Comparison of ENCODE assay signal across 26 mouse cellular contexts in genomic region chr2:25859891-25860290, GRCm38 (mm10). TPM values are rescaled to one million over a fixed set of nuclear protein-coding genes. Genes with fewer than 3 reads are reported as not detected.
DNase-seq lines count a peak whose midpoint lies in the region; ATAC-seq lines count a peak whose summit lies in the region.
"Had no signal": no experiment of that assay in that cellular context is flagged by ENCODE, and none has a peak within 500 bp of the region (broad histone marks: within the 10 kb centered on the region; RNA-seq: fewer than 3 reads in every experiment).

No protein-coding gene starts in this region.

- 87% methylated on average over 3 of the region's 3 CpGs for WGBS in kidney, embryonic 16.5 days

- no peaks in the 10 kb centered on the region for H3K9me3 ChIP-seq in kidney, embryonic 16.5 days (ENCODE audit: low read length)
- H3K9me3 ChIP-seq: embryonic facial prominence, embryonic 10.5 days; embryonic facial prominence, embryonic 12.5 days; forebrain, embryonic 13.5 days; forebrain, embryonic 15.5 days; G1E had no signal

- H3K27me3 ChIP-seq in kidney, embryonic 16.5 days (ENCODE audit: insufficient read depth, low read length) = peaks cover 19% of the 10 kb centered on the region
- H3K27me3 ChIP-seq: forebrain, embryonic 15.5 days had no signal

- peaks cover 14% of the 10 kb centered on the region for H3K4me1 ChIP-seq in kidney, embryonic 16.5 days (ENCODE audit: insufficient read depth, low read length)

- H3K36me3 ChIP-seq in kidney, embryonic 16.5 days (ENCODE audit: insufficient read depth, low read length) = no peaks in the 10 kb centered on the region
- H3K36me3 ChIP-seq: embryonic facial prominence, embryonic 10.5 days; embryonic facial prominence, embryonic 12.5 days; forebrain, embryonic 15.5 days; G1E had no signal

- no peak overlapping the region for H3K9ac ChIP-seq in kidney, embryonic 16.5 days (replicated peaks; ENCODE audit: low read length)
- H3K9ac ChIP-seq: embryonic facial prominence, embryonic 12.5 days; forebrain, embryonic 13.5 days; forebrain, embryonic 15.5 days had no signal

- peak; percentile 58 for DNase-seq in kidney, adult 11 months
- no peak for DNase-seq in kidney, postnatal 14 days
- DNase-seq in kidney, adult 8-10 months = peak; percentile 16 to 40
- no peak for DNase-seq in kidney, postnatal 10 days
- peak; percentile 7 to 48 for DNase-seq in kidney, postnatal 25 days
- DNase-seq: adrenal gland, adult 8-10 months; adrenal gland, postnatal 14 days; adrenal gland, postnatal 36 days; B cell, adult 2 months; cerebellum, adult 11-12 months; cerebellum, adult 2 months; cerebellum, adult 9-10 months; cerebellum, postnatal 10 days; cerebellum, postnatal 25 days had no signal

- ATAC-seq in kidney, embryonic 16.5 days (ENCODE audit: low FRiP score, low TSS enrichment) = no peak
- ATAC-seq: activated CD4-positive, CD25-positive, alpha-beta regulatory T cell, adult 4 months; CD4-positive, CD25-positive, alpha-beta regulatory T cell, adult 4 months; forebrain, embryonic 13.5 days; forebrain, embryonic 15.5 days; Patski had no signal

- no peak overlapping the region for H3K27ac ChIP-seq in kidney, embryonic 16.5 days (ENCODE audit: low read length)
- H3K27ac ChIP-seq: embryonic facial prominence, embryonic 10.5 days; embryonic facial prominence, embryonic 12.5 days; forebrain, embryonic 13.5 days; forebrain, embryonic 15.5 days had no signal

- no peak overlapping the region for H3K4me2 ChIP-seq in kidney, embryonic 16.5 days (replicated peaks; ENCODE audit: low read depth, low read length)
- H3K4me2 ChIP-seq: embryonic facial prominence, embryonic 12.5 days; forebrain, embryonic 13.5 days; forebrain, embryonic 15.5 days had no signal

- H3K4me3 ChIP-seq in kidney, embryonic 16.5 days (ENCODE audit: low read length) = no peak overlapping the region
- H3K4me3 ChIP-seq: embryonic facial prominence, embryonic 10.5 days; embryonic facial prominence, embryonic 12.5 days; forebrain, embryonic 13.5 days; forebrain, embryonic 15.5 days had no signal

RNA-seq across cellular contexts. Expression of gene Kcnt1, which starts 3.6 kb away (rescaled TPM):
- polyA plus RNA-seq in kidney, embryonic 16.5 days (2015; fragmentation: Nextera tagmentation; extraction: Ambion mirVana) = 0.74 and 0.91 TPM in 2 replicates
- polyA plus RNA-seq: G1E had no signal

RNA-seq across cellular contexts. Expression of gene Sohlh1, which starts 12.8 kb away (rescaled TPM):
- polyA plus RNA-seq in kidney, embryonic 16.5 days (2015; fragmentation: Nextera tagmentation; extraction: Ambion mirVana) = 0.24 TPM in 1 of 2 replicates, not detected in the other
- polyA plus RNA-seq: cerebellum, adult 2 months; cortical plate, adult 2 months; embryonic facial prominence, embryonic 10.5 days; embryonic facial prominence, embryonic 12.5 days; embryonic facial prominence, embryonic 14.5 days; forebrain, embryonic 11.5 days; forebrain, embryonic 13.5 days; forebrain, embryonic 15.5 days; G1E; Patski had no signal

RNA-seq across cellular contexts. Expression of gene Lcn9, which starts 36.9 kb away (rescaled TPM):
- not detected in 2 replicates for polyA plus RNA-seq in kidney, embryonic 16.5 days (2015; fragmentation: Nextera tagmentation; extraction: Ambion mirVana)
- polyA plus RNA-seq: activated CD4-positive, CD25-positive, alpha-beta regulatory T cell, adult 4 months; CD4-positive, CD25-positive, alpha-beta regulatory T cell, adult 4 months; cortical plate, adult 2 months; embryonic facial prominence, embryonic 10.5 days; embryonic facial prominence, embryonic 12.5 days; embryonic facial prominence, embryonic 14.5 days; forebrain, embryonic 11.5 days; forebrain, embryonic 13.5 days; forebrain, embryonic 15.5 days; G1E; Patski had no signal

RNA-seq across cellular contexts. Expression of gene Glt6d1, which starts 44.2 kb away (rescaled TPM):
- not detected in 2 replicates for polyA plus RNA-seq in kidney, embryonic 16.5 days (2015; fragmentation: Nextera tagmentation; extraction: Ambion mirVana)
- polyA plus RNA-seq: activated CD4-positive, CD25-positive, alpha-beta regulatory T cell, adult 4 months; CD4-positive, CD25-positive, alpha-beta regulatory T cell, adult 4 months; cerebellum, adult 2 months; cortical plate, adult 2 months; embryonic facial prominence, embryonic 10.5 days; embryonic facial prominence, embryonic 12.5 days; embryonic facial prominence, embryonic 14.5 days; forebrain, embryonic 11.5 days; forebrain, embryonic 13.5 days; forebrain, embryonic 15.5 days; G1E; Patski had no signal

Comparison
In these comparisons a context has a peak if more than half of its experiments do, and no peak if none do; other contexts are left out.
1. DNase-seq: peak in kidney, adult 11 months (single experiment), kidney, adult 8-10 months (2 of 2) and kidney, postnatal 25 days (2 of 2); none in kidney, postnatal 14 days (single experiment) and kidney, postnatal 10 days (single experiment).